Mouse (Mus musculus) neural tube, embryonic 10.5 days (tissue): ENCODE results near the gene Hmg20a.

Experiments
- DNase-seq: peaks from one replicate; pipeline ENCODE4 v3.0.0-alpha.2; 2017; ENCODE audit warnings: low spot score; ENCODE audit errors: extremely low spot score

Gene Hmg20a

DNA sequence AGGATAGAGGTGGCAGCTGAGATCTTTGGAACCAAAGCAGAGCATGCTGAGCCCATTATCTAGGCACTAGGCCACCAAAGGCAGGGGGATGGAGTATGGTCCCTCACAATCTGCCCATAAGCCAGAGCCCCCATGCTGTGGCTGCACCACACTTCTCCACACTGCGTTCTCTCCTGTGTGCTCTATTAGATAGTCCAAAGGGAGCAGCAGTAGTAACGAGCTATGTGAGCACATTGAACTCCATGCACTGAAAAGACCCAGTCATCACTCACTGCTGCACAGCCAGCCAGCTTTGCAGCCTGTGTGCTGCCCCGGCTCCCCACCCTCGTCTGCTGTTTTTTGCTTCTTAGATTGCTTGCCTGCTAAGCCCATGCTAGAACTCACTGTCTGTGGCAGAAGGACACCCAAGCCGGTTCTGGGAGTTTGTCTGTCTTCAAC is 77.4 kb downstream of the Hmg20a start:
- DNase-seq, result no peak

DNA sequence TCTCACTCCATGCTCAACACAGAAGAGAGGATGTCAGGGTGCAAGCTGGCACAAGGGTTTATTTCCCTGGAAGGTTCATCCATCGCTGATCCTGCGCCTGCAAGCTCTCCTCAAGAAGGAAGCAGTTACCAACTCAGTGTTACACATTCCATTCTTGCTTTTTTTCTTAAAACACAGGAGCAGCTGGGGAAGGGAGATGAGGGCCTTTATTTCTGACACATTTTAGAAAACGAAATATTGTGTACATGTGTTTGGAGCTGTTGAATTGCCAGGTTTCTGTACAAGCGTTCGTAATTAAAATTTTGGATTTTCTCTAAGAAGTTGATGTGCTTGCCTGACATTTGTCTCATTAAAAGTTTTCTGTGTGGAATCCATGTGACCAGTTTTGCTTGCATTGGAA is 78.2 kb downstream of the Hmg20a start:
- no peak for DNase-seq

DNA sequence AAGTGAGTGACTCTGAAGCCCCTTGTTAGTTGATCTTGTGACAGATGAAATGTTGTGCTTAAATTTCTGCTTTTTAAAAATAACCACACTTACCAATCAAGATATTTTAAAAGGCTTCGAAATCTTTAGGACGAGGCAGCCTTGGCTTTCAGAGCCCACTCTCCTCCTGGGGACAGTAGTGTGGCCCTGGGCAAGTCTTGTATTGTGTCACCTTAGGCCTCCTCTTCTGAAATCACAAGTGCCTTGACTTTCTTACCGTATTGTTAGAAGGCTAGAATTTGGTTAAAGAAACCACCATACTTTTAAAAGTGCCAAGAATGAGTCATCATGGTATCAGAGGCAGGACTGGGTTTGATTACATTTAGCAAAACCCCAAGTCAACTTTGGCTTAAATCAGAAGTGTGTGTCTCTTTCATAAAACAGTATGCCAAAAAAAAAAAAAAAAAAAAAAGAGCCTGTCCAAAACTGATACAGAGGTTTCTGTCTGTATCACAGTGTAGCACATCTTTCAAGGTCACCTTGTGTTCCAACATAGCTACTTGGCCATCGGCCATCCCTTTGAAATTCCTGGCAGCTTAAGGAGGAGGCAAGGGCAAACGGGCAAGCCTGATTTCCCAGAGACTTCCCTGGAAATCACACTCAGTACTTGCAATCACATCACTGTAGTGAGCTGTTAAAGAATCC is 78.9 kb downstream of the Hmg20a start:
- no peak for DNase-seq

DNA sequence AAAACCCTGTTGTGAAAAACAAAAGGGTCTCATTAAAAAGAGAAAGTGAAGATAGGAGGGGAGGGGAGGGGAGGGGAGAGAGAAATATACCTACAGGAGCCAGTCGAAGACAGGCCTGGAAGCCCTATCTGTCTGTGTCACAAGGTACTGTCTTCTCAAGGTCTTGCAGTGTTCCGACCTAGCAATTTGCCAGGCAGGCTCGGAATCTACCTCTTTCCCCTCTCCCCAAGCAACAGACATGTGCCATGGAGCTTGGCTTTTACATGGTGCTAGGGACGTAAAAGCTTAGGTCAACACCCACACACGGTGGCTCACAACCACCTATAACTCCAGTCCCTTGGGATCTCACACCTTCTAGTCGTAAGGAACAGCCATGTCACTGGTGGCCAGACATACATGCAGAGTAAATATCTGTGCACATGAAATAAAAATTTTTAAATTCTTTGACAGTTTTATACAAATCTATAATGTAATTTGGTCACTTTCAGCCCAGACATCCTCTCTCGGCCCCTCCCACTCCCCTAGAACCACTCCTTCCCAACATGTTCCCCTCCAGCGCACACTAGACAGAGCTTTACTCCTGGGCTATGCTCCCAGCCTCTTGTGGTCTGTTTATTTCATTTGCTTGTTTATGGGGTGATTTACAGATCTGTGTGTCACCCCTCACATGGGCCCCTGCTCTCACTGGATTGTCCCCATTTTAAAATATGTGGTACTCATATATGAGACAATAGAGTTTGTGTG is 81.1 kb downstream of the Hmg20a start:
- DNase-seq, result no peak

DNA sequence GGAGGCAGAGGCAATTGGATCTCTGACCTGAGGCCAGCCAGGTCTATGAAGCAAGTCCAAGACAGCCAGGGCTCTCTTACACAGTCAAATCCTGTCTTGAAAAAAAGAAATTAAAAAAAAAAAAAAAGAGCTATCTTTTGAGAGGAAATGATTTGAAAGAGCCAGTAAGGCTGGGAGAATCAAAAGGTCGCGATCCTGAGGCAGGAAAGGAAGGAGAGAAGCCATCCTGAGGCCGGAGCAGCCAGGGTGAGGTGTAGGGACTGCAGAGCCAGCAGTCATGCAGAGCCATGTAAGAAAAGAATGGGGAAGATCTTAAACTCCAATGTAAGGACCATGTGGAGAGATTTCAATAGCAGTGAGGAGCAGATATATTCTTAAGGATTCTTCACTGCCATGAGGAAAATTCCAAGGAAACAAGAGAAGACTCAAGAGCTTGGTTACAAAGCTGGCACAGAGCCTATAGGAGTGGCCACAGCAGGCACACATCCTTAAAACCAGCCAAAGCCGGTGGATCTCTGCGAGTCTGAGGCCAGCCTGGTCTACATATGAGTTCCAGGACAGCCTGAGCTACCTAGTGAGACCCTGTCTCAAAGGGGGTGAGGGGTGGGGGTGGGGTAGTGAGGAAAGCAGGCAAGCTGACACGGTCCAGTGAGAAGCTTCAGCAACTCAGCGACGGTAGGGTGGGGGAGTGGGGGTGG is 82.6 kb downstream of the Hmg20a start:
- DNase-seq, result no peak

GRCm38 (mm10) chr9:56501721-56502542 is 83.5 kb downstream of the Hmg20a start:
- no peak for DNase-seq

DNA sequence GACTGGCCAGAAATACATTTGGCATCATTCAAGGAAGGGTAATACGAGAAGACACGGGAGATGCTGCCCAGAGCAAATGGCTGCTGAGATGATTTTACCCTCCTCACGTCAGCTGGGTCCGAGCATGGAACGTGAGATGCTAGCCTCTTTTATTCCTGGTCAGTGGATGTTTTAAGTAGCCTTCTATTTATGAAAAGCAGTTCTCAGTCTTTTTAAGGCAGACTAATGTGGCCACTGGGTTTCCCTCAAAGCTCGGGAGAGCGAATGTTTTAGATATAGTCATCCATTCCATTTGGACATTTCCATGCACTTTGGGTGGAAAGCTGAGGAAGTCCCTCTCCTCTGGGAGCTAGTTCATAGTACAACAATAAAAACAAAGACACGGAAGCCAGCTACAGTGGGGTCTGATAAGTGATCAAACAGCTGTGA is 84.1 kb downstream of the Hmg20a start:
- peak; percentile 23 for DNase-seq

- DNase-seq, result no peak
Measured at GRCm38 (mm10) chr9:56503621-56504500, 85.5 kb downstream of the Hmg20a start.

DNA sequence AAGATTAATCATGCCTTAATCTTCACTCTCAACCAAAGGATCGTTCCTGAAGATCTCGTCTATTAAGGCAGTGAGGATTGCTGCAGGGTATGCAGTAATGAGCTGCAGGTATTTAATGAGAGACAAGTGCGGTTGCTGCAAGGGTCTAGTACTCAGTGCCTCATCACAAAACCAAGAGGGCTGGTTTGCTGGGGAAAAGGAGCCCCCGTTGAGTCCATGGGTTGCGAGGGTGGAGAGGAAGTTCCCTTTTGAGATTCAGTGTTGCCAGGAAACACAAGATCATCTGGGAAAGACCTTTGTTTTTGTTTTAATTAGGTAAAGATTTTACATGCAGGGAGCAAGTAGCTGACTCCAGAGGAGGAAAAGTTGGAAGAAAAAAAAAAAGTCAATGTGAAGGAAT is 86.1 kb downstream of the Hmg20a start:
- no peak for DNase-seq

DNA sequence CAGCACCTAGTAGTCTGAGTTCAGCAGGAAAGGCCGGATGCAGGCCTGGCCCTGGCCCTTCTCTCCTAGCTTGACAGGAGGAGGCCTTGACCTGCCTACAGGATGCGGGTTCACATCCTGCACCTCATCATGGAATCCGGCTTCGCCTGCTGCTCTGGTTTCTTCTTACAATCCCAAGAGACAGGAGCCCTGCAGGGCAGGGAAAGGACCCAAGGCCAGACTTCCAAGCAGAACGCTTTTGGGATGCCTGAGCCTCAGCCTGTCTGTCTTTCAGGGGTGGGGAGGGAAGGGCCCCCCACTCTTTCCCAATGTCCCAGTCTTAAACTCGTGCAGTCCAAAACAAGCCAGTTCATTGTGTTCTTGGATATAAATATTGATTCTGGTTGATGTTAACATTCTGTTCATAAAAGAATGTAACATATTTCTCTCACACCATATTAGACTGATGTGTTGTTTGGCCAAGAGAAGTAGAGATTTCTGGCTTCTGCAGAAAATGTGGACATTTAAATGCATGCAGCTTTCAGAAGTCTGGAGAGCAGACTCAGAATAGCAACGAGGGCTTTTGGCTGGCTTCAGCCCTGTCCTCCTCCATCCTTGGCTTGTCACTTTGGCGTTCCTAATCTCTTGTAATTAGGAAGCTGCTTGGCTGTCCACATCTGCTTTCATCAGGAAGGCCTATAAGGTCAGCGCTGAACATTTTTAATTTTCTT is 86.8 kb downstream of the Hmg20a start:
- peak; percentile 24 for DNase-seq

DNA sequence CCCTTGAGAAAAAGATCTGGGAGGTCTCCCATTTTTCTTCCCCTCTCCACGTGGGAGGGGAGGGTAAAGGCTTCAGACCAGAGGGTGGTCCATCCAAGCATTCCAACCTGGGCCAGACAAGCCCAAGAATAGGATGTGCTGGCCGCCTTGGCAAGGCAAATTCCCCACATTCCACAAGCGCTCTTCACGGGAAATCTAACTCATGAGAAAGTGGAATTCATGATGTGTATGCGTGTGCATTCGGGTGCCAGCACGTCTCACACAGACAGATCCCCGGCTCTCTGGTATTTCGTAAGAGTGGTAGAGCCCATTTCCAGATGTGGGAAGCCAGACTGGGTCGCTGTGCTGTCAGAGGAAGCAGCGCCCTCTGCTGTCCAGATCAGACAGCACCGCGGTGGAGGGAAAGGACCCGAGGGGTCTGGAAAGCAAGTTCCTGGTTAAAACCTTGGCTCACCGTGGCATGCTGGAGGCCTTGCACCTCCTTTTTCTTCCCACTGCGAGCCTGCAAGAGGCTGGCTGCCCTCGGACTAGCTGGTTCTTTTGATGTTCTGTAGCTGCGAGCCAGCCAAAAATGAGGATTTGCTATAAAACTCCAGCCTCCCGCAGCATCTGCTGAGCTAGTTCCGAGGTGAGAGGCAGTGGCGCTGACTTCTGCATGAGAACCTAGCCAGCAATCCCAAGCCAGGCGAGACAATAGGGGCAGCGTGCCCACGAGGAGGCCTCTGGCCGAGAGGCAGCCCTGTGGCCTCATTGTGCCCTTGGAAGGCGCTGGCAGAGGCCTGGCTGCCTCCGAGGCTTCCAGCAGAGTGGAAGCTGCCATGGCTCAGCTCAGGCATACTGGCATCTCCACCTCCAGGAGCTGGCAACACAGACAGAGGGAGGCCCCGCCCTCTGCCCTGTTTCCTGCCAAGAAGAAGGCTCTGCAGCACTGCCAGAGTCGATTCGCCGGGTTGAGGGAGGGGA is 87.7 kb downstream of the Hmg20a start:
- peak; percentile 98 for DNase-seq

DNA sequence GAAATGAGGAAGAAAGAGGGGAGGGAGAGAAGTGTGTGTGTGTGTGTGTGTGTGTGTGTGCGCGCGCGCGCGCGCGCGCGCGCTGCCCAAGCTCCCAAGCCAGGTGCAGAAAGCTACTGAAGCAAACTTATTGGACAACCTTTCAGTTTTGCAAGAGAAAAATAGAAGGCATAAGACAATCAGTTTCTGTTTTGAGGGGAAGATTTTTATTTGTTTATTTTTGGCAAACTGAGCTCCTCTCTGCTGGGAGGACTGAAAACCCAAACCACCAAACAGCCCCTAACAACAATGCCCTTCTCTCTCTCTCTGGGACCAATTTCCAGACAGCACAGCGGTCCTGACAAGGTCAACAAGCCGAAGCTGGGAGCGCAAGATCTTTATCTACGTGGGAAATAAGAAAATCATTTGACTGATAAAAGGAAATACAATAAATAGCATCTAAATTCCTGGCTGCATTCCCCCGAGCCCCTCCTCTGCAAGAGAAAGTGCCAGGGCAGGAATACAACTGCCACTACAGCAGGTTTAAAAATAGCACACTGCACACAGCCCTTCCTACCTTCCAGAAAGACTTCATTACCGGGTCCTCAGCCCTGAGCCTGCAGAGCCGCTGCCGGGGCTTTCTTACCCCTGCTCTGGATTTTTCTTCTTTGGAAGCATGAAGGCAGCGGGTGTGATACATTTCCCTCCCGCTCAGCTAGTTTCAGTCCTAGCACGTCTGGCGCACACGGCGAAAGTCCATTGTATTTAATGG is 88.7 kb downstream of the Hmg20a start:
- peak; percentile 27 for DNase-seq

GRCm38 (mm10) chr9:56507682-56508061 is 89.3 kb downstream of the Hmg20a start:
- DNase-seq, result no peak

GRCm38 (mm10) chr9:56508835-56509451 is 90.5 kb downstream of the Hmg20a start:
- DNase-seq, result no peak

GRCm38 (mm10) chr9:56510281-56510680 is 91.9 kb downstream of the Hmg20a start:
- DNase-seq, result no peak

DNA sequence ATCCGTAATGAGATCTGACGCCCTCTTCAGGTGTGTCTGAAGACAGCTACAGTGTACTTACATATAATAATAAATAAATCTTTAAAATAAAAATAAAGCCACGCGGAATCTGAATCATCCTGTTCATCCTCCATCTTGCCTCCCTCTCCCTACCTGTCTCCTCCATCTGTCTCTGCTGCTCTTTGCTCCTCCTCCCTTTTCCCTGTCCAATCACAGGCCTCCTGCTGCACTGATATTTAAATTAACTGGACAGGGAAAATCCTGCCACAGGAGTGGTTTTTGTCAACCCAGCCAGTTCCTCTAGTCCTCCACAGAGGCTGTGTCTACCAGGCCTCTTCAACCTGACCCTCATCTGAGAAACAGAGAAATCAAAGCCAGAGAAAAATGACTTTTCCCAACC is 94.1 kb downstream of the Hmg20a start:
- no peak for DNase-seq

DNA sequence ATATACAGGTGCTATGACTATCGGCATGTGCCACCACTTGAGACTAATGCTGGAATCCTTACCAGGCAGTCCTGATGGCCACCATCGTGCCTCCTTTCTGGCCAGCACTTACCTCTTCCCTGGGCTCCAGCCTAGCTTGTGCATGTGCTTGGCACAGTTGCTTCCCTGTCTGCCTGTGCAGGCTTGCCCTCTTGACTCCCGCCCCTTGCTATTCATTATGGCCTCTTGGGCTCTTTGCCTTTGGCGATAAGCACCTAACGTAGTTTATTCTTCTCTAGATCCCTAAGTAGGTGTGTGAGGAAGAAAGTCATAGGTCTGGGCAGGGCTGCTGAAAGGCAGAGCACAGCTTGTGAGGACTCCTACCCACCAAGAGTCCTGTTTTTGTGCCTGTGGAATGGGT is 96.7 kb downstream of the Hmg20a start:
- DNase-seq, result no peak

DNA sequence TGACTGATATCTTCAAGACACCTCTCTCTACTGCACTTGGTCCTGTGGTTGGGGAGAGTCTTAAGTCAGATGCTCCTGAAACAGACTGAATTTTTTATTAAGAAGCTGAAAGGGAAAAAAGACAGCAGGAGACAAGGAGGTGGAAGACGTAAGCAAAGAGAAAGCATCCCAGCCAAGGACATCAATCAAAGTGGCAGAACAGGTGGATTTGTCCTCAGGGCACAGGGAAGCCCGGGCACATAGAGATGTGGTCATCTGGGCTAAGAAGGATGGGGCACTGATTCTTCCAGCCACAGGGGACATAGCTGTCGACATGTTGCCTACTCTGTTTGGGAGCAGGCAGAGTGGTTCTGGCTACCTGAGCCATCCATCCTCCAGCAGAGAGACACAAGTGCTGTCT is 97.8 kb downstream of the Hmg20a start:
- DNase-seq, result no peak
